Mouse (Mus musculus): ENCODE measurements at regions not wholly inside any gene's neighbourhood (a gene's known extent, or its start where the extent isn't known, plus 50 kb on each side); places are given as distances from the start of the nearest gene placed in this dataset.

GRCm38 (mm10) chr17:13577798-13578197, 182.5 kb upstream of the Afdn start:
- TF ChIP-seq POLR2A (IDR thresholded peaks at IDR 0.05; ENCODE audit: borderline replicate concordance, control insufficient read depth, low read depth, low read length) (no peak), CTCF (IDR thresholded peaks at IDR 0.05; ENCODE audit: control insufficient read depth, insufficient read depth, low read length) (no peak)
